Mouse (Mus musculus): ENCODE measurements around the gene 4930539E08Rik. TPM values are rescaled to one million over a fixed set of nuclear protein-coding genes. Genes with fewer than 3 reads are reported as not detected.
A peak's percentile ranks its signal among the peaks of the same experiment; 100 is the strongest.

4930539E08Rik gene
- polyA plus RNA-seq, 1 experiment from 2014 or later = 0.67 TPM

DNA sequence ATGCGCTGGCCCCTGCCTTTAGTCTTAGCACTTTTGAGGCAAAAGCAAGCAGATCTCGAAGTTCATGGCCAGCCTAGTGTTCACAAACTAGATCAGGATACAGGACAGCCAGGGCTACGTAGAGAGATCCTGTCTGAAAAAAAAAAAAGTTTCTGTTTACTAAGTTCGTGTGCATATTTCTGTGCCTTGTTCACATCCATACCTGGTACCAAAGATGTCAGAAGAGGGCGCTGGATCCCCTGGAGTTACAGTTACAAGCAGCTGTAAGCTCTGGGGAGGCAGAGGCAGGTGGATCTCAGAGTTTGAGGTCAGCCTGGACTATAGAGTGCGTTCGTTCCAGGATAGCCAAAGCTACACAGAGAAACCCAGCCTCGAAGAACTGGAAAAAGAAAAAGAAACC, 32.3 kb downstream of the 4930539E08Rik start:
- Histone ChIP-seq H3K27ac (replicated peaks) (no peak overlapping the region), H3K36me3 (no peaks in the 10 kb centered on the region), H3K4me2 (replicated peaks) (peak overlapping the region; percentile 23; the same call in 1 of the 2 replicates), H3K9ac (replicated peaks) (no peak overlapping the region), H3K9me3 (no peaks in the 10 kb centered on the region), H3K27me3 (no peaks in the 10 kb centered on the region), H3K4me3 (no peak overlapping the region), H3K4me1 (peaks cover 8% of the 10 kb centered on the region)
- ATAC-seq (replicated peaks) = no peak
- WGBS = 57% methylated on average over 8 of the region's 8 CpGs

DNA sequence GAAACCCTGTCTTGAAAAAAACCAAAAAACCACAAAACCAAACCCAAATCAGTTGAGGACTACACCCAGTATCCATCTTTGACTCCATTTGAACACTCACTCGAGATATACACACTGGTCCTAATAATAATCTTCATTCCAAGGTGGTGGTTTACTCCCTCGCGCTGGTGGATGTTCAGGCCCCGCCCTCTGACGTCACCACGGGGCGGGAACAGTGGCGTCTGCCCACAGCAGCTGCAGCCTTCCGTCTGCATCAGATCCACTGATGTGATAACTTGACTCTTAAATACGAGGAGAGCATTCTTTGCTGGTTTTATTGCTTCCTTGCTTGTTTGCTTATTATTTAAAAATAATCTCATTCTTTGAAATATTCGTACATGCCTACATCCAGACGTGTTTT, 32.8 kb downstream of the 4930539E08Rik start:
- Histone ChIP-seq H3K27me3 (no peaks in the 10 kb centered on the region), H3K9me3 (no peaks in the 10 kb centered on the region), H3K4me1 (peaks cover 8% of the 10 kb centered on the region), H3K36me3 (no peaks in the 10 kb centered on the region), H3K4me3 (peak overlapping the region; percentile 15; the same call in 1 of the 2 replicates), H3K27ac (replicated peaks) (no peak overlapping the region), H3K9ac (replicated peaks) (no peak overlapping the region), H3K4me2 (replicated peaks) (peak overlapping the region; percentile 23; the same call in 1 of the 2 replicates)
- WGBS = 4% methylated on average over 12 of the region's 12 CpGs
- 0 out of 2 replicates have a peak, but pooled peaks have one; percentile 55 for ATAC-seq (replicated peaks)

DNA sequence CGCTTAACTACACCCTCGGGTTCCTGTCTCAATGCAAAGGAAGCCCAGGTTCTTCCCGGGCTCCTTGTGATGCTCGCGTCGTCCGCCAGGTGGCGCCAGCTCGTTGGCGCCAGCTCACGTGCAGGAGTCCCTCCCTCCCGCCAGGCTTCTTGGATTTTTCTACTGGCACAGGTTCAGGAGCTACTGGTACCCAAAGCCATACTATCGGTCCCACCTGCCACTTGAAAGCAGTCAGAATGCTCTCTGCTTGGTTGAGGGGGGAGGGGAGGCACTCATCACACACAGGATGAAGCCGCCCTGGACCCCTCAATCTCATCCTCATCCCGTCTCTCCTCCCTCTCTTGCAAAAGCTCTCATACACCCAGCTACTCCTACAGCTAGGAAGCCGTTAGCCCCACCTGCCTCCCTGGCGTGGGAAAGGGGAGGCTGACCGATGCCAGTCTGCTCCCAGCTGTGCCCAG, 35.2 kb downstream of the 4930539E08Rik start:
- WGBS = 4% methylated on average over 18 of the region's 18 CpGs
- Histone ChIP-seq H3K4me2 (replicated peaks) (peak overlapping the region; percentile 38), H3K4me3 (peak overlapping the region; percentile 21), H3K36me3 (no peaks in the 10 kb centered on the region), H3K27ac (replicated peaks) (no peak overlapping the region), H3K27me3 (no peaks in the 10 kb centered on the region), H3K9me3 (no peaks in the 10 kb centered on the region), H3K4me1 (peaks cover 13% of the 10 kb centered on the region), H3K9ac (replicated peaks) (0 out of 2 replicates have a peak overlapping the region, but pooled peaks have one; percentile 35)
- ATAC-seq (replicated peaks) = peak; percentile 38

DNA sequence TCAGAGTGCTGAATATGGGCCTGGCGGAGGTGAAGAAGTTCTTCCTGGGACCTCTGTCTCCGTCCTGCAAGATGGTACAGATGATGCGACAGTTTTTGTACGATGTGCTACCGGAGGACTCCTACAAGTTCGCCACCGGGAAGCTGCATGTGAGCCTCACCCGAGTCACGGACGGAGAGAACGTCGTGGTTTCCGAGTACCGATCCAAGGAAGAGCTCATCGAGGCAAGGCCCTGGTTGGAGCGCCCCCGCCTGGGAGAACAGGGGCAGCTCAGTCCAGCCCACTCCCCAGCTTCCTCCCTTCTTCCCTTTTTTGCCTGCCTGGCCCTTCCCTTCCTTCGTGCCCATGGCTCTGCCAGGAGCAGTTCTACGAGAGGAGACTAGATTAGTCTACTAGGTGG, 38.3 kb downstream of the 4930539E08Rik start:
- 13% methylated on average over 19 of the region's 19 CpGs for WGBS
- Histone ChIP-seq H3K36me3 (no peaks in the 10 kb centered on the region), H3K4me2 (replicated peaks) (no peak overlapping the region), H3K4me3 (no peak overlapping the region), H3K9ac (replicated peaks) (no peak overlapping the region), H3K27ac (replicated peaks) (no peak overlapping the region), H3K4me1 (peaks cover 12% of the 10 kb centered on the region), H3K27me3 (no peaks in the 10 kb centered on the region), H3K9me3 (no peaks in the 10 kb centered on the region)
- ATAC-seq (replicated peaks) = no peak

DNA sequence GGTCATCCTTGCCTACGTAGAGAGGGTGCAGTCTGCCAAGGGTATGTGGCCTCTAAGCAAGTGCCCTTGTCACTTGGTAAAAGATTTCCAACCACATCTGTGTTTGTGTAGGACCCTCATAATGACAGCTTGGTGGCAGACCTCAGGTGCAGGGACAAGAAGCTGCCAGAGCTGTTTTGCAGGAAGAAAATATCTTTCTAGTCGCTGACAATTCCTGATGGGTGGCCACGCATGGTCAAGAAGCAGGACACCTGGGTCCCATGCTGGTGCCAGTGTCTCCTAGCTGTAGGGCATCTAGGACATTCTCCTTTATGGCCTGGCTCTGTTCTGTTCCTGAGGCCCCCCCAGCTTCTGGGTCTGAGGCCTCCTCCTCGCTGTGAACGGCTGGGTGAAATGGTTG, 38.8 kb downstream of the 4930539E08Rik start:
- H3K27me3 ChIP-seq = no peaks in the 10 kb centered on the region
- H3K27ac ChIP-seq (replicated peaks) = no peak overlapping the region
- no peak overlapping the region for H3K9ac ChIP-seq (replicated peaks)
- H3K9me3 ChIP-seq = no peaks in the 10 kb centered on the region
- 70% methylated on average over 5 of the region's 5 CpGs for WGBS
- no peak overlapping the region for H3K4me2 ChIP-seq (replicated peaks)
- H3K4me3 ChIP-seq = no peak overlapping the region
- ATAC-seq (replicated peaks) = no peak
- no peaks in the 10 kb centered on the region for H3K36me3 ChIP-seq
- peaks cover 12% of the 10 kb centered on the region for H3K4me1 ChIP-seq

DNA sequence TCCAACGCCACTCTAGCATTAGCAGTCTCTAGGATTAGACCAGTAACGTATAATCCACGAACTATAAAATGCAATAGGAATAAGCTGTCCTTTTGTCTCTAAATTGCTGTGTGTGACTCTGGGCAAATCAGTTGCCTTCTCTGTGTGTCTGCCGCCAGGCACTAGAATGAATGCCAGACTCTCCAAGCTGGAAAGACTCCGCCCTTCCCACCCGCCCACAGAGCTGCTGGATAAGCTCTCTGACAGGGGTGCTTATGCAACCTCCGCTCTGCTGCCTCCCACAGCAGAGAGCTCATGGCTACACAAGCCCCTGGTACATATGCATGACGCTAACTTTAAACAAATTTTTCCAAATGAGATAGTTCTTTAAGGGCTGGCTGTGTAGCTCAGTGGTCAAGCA, 39.8 kb downstream of the 4930539E08Rik start:
- no peaks in the 10 kb centered on the region for H3K27me3 ChIP-seq
- H3K9ac ChIP-seq (replicated peaks) = no peak overlapping the region
- H3K36me3 ChIP-seq = no peaks in the 10 kb centered on the region
- no peak overlapping the region for H3K4me2 ChIP-seq (replicated peaks)
- no peaks in the 10 kb centered on the region for H3K9me3 ChIP-seq
- peaks cover 12% of the 10 kb centered on the region for H3K4me1 ChIP-seq
- no peak overlapping the region for H3K27ac ChIP-seq (replicated peaks)
- WGBS = 37% methylated on average over 8 of the region's 8 CpGs
- no peak overlapping the region for H3K4me3 ChIP-seq
- ATAC-seq (replicated peaks) = no peak

DNA sequence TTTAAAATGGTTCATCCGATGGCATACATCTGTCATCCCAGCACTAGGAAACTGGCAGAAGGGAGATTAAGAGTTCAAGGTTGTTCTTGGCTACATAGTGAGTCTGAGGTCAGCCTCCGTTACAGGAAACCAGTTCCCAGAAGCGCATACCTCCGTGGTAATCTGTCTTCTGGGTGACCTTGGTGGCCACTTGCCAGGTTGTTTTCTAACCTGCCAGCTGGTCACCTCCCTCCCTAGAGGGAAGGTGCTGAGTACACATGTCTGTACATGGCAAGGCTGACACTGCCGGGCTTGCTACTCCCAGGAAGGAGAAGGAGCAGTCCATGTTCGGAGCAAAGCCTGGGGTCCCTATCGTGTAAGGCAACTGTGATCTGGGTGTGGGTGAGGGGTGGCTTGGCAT, 40.3 kb downstream of the 4930539E08Rik start:
- H3K27ac ChIP-seq (replicated peaks) = no peak overlapping the region
- H3K27me3 ChIP-seq = no peaks in the 10 kb centered on the region
- H3K4me2 ChIP-seq (replicated peaks) = no peak overlapping the region
- WGBS = 82% methylated on average over 7 of the region's 7 CpGs
- no peak overlapping the region for H3K9ac ChIP-seq (replicated peaks)
- H3K36me3 ChIP-seq = no peaks in the 10 kb centered on the region
- peaks cover 13% of the 10 kb centered on the region for H3K4me1 ChIP-seq
- no peak overlapping the region for H3K4me3 ChIP-seq
- H3K9me3 ChIP-seq = no peaks in the 10 kb centered on the region
- ATAC-seq (replicated peaks) = no peak

DNA sequence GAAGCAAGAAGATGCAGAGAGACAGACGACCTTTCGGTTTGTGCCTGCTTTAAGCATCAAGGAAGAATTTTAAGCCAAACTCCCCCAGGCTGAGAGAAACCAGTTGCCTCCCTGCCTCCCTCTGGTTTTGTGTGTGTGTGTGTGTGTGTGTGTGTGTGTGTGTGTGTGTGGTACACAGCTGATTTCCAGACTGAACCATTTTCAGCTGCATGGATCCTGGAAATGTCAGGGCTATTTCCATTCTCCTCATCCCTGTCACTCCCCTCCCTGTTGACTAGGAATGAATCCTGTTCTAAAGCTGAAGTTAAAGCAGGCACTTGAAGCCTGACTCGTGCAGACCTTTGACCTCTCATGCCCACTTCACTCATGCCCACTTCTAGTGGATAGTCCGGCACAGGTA, 40.9 kb downstream of the 4930539E08Rik start:
- Histone ChIP-seq H3K4me1 (peaks cover 15% of the 10 kb centered on the region), H3K4me3 (no peak overlapping the region), H3K36me3 (no peaks in the 10 kb centered on the region), H3K4me2 (replicated peaks) (no peak overlapping the region), H3K9ac (replicated peaks) (no peak overlapping the region), H3K27me3 (no peaks in the 10 kb centered on the region), H3K9me3 (no peaks in the 10 kb centered on the region), H3K27ac (replicated peaks) (no peak overlapping the region)
- 91% methylated on average over 4 of the region's 4 CpGs for WGBS
- no peak for ATAC-seq (replicated peaks)

DNA sequence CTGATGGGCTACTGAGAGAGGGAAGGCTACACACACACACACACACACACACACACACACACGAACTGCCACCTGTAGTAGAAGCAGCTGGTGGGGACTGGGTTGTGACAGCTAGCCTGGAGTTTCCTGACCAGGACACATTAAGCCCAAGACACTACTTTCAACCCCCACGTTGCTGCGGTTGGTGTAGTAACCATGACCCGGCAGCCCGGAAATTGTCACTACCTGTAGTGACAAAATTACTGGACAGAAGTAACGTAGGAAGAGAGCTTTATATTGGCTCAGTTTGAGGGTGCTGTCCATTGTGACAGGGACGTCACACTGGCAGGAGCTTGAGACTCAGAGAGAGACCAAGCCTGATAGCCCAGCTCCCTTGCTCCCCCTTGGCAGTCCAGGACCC, 42.8 kb downstream of the 4930539E08Rik start:
- H3K9me3 ChIP-seq = no peaks in the 10 kb centered on the region
- H3K4me3 ChIP-seq = no peak overlapping the region
- H3K36me3 ChIP-seq = no peaks in the 10 kb centered on the region
- H3K27ac ChIP-seq (replicated peaks) = no peak overlapping the region
- no peak overlapping the region for H3K9ac ChIP-seq (replicated peaks)
- no peak overlapping the region for H3K4me2 ChIP-seq (replicated peaks)
- peaks cover 15% of the 10 kb centered on the region for H3K4me1 ChIP-seq
- H3K27me3 ChIP-seq = no peaks in the 10 kb centered on the region
- no peak for ATAC-seq (replicated peaks)
- 85% methylated on average over 7 of the region's 7 CpGs for WGBS

DNA sequence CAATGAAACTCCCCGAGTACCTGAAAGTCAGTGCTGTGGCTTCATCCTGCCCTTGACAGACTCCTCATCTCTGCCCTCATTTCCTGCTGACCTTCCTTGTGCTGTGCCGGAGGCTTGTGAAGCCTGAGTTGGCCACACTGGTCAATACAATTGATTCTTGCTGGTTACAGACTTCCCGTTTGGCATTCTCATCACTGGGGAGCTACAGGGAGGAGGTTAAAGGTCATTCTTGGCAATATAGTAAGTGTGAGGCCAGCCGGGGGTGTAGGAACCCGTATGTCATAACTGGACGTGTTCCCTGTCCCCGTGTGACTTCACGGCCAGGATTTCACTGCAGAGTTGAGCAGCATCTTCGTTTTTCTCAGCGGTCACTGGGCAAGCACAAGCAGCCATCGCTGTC, 43.3 kb downstream of the 4930539E08Rik start:
- ATAC-seq (replicated peaks) = no peak
- H3K27me3 ChIP-seq = no peaks in the 10 kb centered on the region
- no peak overlapping the region for H3K4me2 ChIP-seq (replicated peaks)
- H3K4me1 ChIP-seq = peaks cover 13% of the 10 kb centered on the region
- H3K36me3 ChIP-seq = no peaks in the 10 kb centered on the region
- H3K27ac ChIP-seq (replicated peaks) = no peak overlapping the region
- 80% methylated on average over 11 of the region's 11 CpGs for WGBS
- no peak overlapping the region for H3K4me3 ChIP-seq
- no peak overlapping the region for H3K9ac ChIP-seq (replicated peaks)
- H3K9me3 ChIP-seq = no peaks in the 10 kb centered on the region

DNA sequence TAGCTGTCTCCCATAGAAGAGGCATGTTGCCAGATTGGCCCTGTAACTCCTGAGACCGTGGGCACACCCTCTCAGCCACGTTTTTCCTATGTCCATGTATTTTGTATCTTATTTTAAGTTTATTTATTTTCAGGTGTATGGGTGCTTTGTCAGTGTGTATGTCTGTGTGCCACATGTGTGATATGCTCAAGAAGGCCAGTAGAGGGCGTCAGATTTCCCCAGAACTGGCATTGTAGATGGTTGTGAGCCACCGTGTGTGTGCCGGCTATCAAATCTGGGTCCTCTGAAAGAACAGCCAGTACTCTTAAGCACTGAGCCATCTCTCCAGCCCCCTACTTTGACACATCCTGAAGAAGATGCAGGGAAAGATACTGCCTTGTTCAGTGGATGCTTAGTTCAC, 44.7 kb downstream of the 4930539E08Rik start:
- no peaks in the 10 kb centered on the region for H3K36me3 ChIP-seq
- H3K27me3 ChIP-seq = no peaks in the 10 kb centered on the region
- peak overlapping the region; percentile 78 for H3K27ac ChIP-seq (replicated peaks)
- no peak overlapping the region for H3K4me2 ChIP-seq (replicated peaks)
- WGBS = 72% methylated on average over 5 of the region's 5 CpGs
- no peak overlapping the region for H3K9ac ChIP-seq (replicated peaks)
- no peak for ATAC-seq (replicated peaks)
- H3K9me3 ChIP-seq = no peaks in the 10 kb centered on the region
- no peak overlapping the region for H3K4me3 ChIP-seq
- peaks cover 12% of the 10 kb centered on the region for H3K4me1 ChIP-seq

DNA sequence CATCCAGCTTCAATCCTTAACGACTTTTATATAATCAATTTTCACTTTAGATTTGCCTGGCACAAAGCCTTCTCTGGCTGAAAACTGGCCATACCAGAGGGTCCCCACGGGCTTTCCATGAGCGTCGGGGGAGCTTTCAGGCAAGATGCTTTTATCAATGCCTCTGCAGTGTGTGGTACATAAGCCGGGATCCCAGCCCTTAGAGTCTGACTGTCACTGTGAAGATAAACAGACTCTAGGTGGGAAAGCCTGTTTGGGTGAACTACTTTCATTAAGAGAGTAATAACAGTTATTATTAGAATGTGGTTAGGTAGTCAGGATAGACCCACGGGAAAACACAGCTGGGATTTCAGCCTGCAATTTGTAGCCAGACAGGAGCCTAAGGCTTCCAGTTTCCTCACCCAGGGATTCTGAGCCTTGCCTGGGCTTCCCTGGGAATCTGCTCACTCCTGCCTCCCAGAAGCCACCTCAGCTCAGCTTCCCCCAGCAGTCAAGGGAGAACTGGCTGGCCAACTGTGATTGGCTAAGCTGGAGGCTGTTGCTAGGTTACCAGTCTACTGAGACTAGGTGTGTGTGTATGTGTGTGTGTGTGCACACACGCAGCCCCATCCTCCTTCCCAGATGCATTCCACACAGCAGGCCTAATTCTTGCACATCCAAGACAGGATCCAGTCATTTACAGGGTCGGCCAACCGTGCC, 45.6 kb downstream of the 4930539E08Rik start:
- ATAC-seq (replicated peaks) = peak; percentile 92
- H3K36me3 ChIP-seq = no peaks in the 10 kb centered on the region
- no peak overlapping the region for H3K4me3 ChIP-seq
- no peak overlapping the region for H3K9ac ChIP-seq (replicated peaks)
- H3K4me2 ChIP-seq (replicated peaks) = no peak overlapping the region
- peak overlapping the region; percentile 78 for H3K27ac ChIP-seq (replicated peaks)
- no peaks in the 10 kb centered on the region for H3K27me3 ChIP-seq
- no peaks in the 10 kb centered on the region for H3K9me3 ChIP-seq
- peaks cover 8% of the 10 kb centered on the region for H3K4me1 ChIP-seq
- 60% methylated on average over 9 of the region's 9 CpGs for WGBS

DNA sequence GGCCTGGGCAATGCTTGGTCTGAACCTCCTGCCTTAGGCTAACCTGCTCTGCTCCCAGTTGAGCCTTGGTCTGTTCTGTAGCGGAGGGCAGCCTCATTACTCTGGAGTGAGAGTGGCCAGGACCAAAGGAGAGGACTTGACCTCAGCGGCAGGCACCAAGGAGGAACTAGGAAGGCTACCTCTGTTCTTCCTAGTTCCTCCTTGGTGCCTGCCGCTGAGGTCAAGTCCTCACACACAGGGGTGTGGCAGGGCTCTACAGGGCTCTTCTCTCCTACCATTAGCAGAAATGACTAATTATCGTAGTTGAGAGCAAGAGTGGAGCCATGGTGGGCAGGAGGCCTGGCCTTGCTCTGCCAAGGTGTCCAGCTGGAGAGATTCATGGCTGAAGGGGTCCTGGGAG, 47.7 kb downstream of the 4930539E08Rik start:
- H3K4me2 ChIP-seq (replicated peaks) = no peak overlapping the region
- H3K9me3 ChIP-seq = no peaks in the 10 kb centered on the region
- H3K4me1 ChIP-seq = peaks cover 8% of the 10 kb centered on the region
- no peak for ATAC-seq (replicated peaks)
- H3K36me3 ChIP-seq = no peaks in the 10 kb centered on the region
- no peak overlapping the region for H3K27ac ChIP-seq (replicated peaks)
- no peak overlapping the region for H3K4me3 ChIP-seq
- no peak overlapping the region for H3K9ac ChIP-seq (replicated peaks)
- H3K27me3 ChIP-seq = no peaks in the 10 kb centered on the region
- 97% methylated on average over 4 of the region's 4 CpGs for WGBS

Data from forebrain, embryonic 15.5 days (tissue).